Mouse (Mus musculus): ENCODE data around the gene Gm1110.

GRCm38 (mm10) chr9:26860751-26861150 is 62.2 kb downstream of the Gm1110 start, which contains the start of gene Glb1l3:
- TF ChIP-seq GATA1 (IDR thresholded peaks at IDR 0.05; ENCODE audit: low read length) (no peak), TAL1 (IDR thresholded peaks at IDR 0.05; ENCODE audit: low read length) (no peak)
